Mouse (Mus musculus) forebrain, postnatal 0 days (tissue): ENCODE measurements at regions not wholly inside any gene's neighbourhood (a gene's known extent, or its start where the extent isn't known, plus 50 kb on each side); places are given as distances from the start of the nearest gene placed in this dataset.

ENCODE experiments used
- ATAC-seq: fragments of 200-750 bp; cut with Nextera tagmentation; 2 replicates; pipeline ENCODE4 v1.8.0; 2017; ENCODE audit warnings: mild to moderate bottlenecking, moderate library complexity
- DNase-seq: peaks from one replicate; pipeline ENCODE4 v3.0.0-alpha.2; 2015
- H3K27ac ChIP-seq: fragments of 300-500 bp; sonication (generic); 2 replicates; pipeline ENCODE4 v1.5.1; 2014; ENCODE audit warnings: low read depth, mild to moderate bottlenecking, antibody characterized with exemption, low read length, moderate library complexity, mixed read lengths
- H3K27me3 ChIP-seq: fragments of 300-500 bp; sonication (generic); 2 replicates; pipeline ENCODE4 v1.6.1; 2014; ENCODE audit warnings: mild to moderate bottlenecking, low read length, mixed read lengths; ENCODE audit not compliant: insufficient read depth
- H3K36me3 ChIP-seq: fragments of 300-500 bp; sonication (generic); 2 replicates; pipeline ENCODE4 v1.6.1; 2014; ENCODE audit warnings: mild to moderate bottlenecking, moderate library complexity; ENCODE audit not compliant: insufficient read depth
- H3K4me1 ChIP-seq: fragments of 300-500 bp; sonication (generic); 2 replicates; pipeline ENCODE4 v1.6.1; 2014; ENCODE audit warnings: antibody characterized with exemption; ENCODE audit not compliant: insufficient read depth
- H3K4me2 ChIP-seq: fragments of 300-500 bp; sonication (generic); 2 replicates; pipeline ENCODE4 v1.6.1; 2014; ENCODE audit warnings: low read depth, mild to moderate bottlenecking, moderate library complexity
- H3K4me3 ChIP-seq: fragments of 300-500 bp; sonication (generic); 2 replicates; pipeline ENCODE4 v1.5.1; 2014; ENCODE audit warnings: low read depth, low read length, mixed read lengths
- H3K9ac ChIP-seq: fragments of 300-500 bp; sonication (generic); 2 replicates; pipeline ENCODE4 v1.6.1; 2014; ENCODE audit warnings: mild to moderate bottlenecking
- H3K9me3 ChIP-seq: fragments of 300-500 bp; sonication (generic); 2 replicates; pipeline ENCODE4 v1.6.1; 2016; ENCODE audit warnings: low read length
- CTCF ChIP-seq: sonication (generic); IDR thresholded peaks from 2 replicates; pipeline ENCODE4 v1.5.1; 2016; ENCODE audit warnings: antibody characterized with exemption, control low read depth, low read depth
- WGBS: fragments of 180-500 bp; shearing (Covaris S2); extraction: QIAGEN DNeasy Blood & Tissue Kit; methylation state at CpG from one replicate; pipeline ENCODE4 v1.1.7; 2014; 5-methylcytosine and 5-hydroxymethylcytosine counted together

GRCm38 (mm10) chr16:29813411-29814038, 234.4 kb downstream of the Opa1 start:
- peak; percentile 85 for ATAC-seq
- peak overlapping the region; percentile 97 for H3K9ac ChIP-seq
- peak; percentile 87 for DNase-seq
- peaks cover 8% of the 10 kb centered on the region for H3K4me1 ChIP-seq
- H3K9me3 ChIP-seq = no peaks in the 10 kb centered on the region
- WGBS = 6% methylated on average over 31 of the region's 31 CpGs
- H3K4me2 ChIP-seq = peak overlapping the region; percentile 99
- no peak for TF ChIP-seq CTCF
- peak overlapping the region; percentile 90 for H3K27ac ChIP-seq
- H3K36me3 ChIP-seq = no peaks in the 10 kb centered on the region
- H3K27me3 ChIP-seq = no peaks in the 10 kb centered on the region
- H3K4me3 ChIP-seq = peak overlapping the region; percentile 52

GRCm38 (mm10) chr16:29814039-29814438, 234.9 kb downstream of the Opa1 start:
- peak overlapping the region; percentile 99 for H3K4me2 ChIP-seq
- H3K9me3 ChIP-seq = no peaks in the 10 kb centered on the region
- H3K4me1 ChIP-seq = peaks cover 8% of the 10 kb centered on the region
- H3K27ac ChIP-seq = peak overlapping the region; percentile 90
- H3K36me3 ChIP-seq = no peaks in the 10 kb centered on the region
- H3K9ac ChIP-seq = peak overlapping the region; percentile 97
- no peaks in the 10 kb centered on the region for H3K27me3 ChIP-seq
- ATAC-seq (peak; percentile 89), DNase-seq (peak; percentile 86)
- peak overlapping the region; percentile 52 for H3K4me3 ChIP-seq
- TF ChIP-seq CTCF = peak; percentile 63
- under 1% methylated on average over 32 of the region's 32 CpGs for WGBS

GRCm38 (mm10) chr16:29814655-29815054, 235.5 kb downstream of the Opa1 start:
- H3K27me3 ChIP-seq = no peaks in the 10 kb centered on the region
- 73% methylated on average over 2 of the region's 2 CpGs for WGBS
- DNase-seq = no peak
- peaks cover 8% of the 10 kb centered on the region for H3K4me1 ChIP-seq
- H3K9ac ChIP-seq = no peak overlapping the region
- TF ChIP-seq CTCF = no peak
- no peaks in the 10 kb centered on the region for H3K9me3 ChIP-seq
- no peaks in the 10 kb centered on the region for H3K36me3 ChIP-seq
- no peak overlapping the region for H3K4me3 ChIP-seq
- ATAC-seq = no peak
- peak overlapping the region; percentile 99; the same call in 1 of the 2 replicates for H3K4me2 ChIP-seq
- H3K27ac ChIP-seq = 0 out of 2 replicates have a peak overlapping the region, but pooled peaks have one; percentile 90

GRCm38 (mm10) chr16:29815200-29815599, 236.1 kb downstream of the Opa1 start:
- peaks cover 8% of the 10 kb centered on the region for H3K4me1 ChIP-seq
- H3K9ac ChIP-seq = no peak overlapping the region
- DNase-seq (no peak), ATAC-seq (no peak)
- TF ChIP-seq CTCF = no peak
- no peak overlapping the region for H3K27ac ChIP-seq
- H3K4me3 ChIP-seq = no peak overlapping the region
- no peaks in the 10 kb centered on the region for H3K36me3 ChIP-seq
- WGBS = 70% methylated on average over 2 of the region's 2 CpGs
- H3K9me3 ChIP-seq = no peaks in the 10 kb centered on the region
- no peak overlapping the region for H3K4me2 ChIP-seq
- no peaks in the 10 kb centered on the region for H3K27me3 ChIP-seq

GRCm38 (mm10) chr16:29815632-29816337, 236.7 kb downstream of the Opa1 start:
- DNase-seq (no peak), ATAC-seq (no peak)
- Histone ChIP-seq H3K4me3 (no peak overlapping the region), H3K9me3 (no peaks in the 10 kb centered on the region), H3K4me2 (no peak overlapping the region), H3K9ac (no peak overlapping the region), H3K4me1 (peaks cover 8% of the 10 kb centered on the region), H3K36me3 (no peaks in the 10 kb centered on the region), H3K27ac (no peak overlapping the region), H3K27me3 (no peaks in the 10 kb centered on the region)
- no peak for TF ChIP-seq CTCF
- WGBS = 87% methylated on average over 10 of the region's 10 CpGs

- no peak overlapping the region for H3K27ac ChIP-seq
- WGBS = 44% methylated on average over 10 of the region's 10 CpGs
- ATAC-seq (no peak), DNase-seq (peak; percentile 24)
- H3K36me3 ChIP-seq = no peaks in the 10 kb centered on the region
- H3K9ac ChIP-seq = no peak overlapping the region
- no peaks in the 10 kb centered on the region for H3K9me3 ChIP-seq
- no peak overlapping the region for H3K4me2 ChIP-seq
- TF ChIP-seq CTCF = no peak
- peaks cover 8% of the 10 kb centered on the region for H3K4me1 ChIP-seq
- no peak overlapping the region for H3K4me3 ChIP-seq
- H3K27me3 ChIP-seq = no peaks in the 10 kb centered on the region
Observed at GRCm38 (mm10) chr16:29816681-29817369, 237.7 kb downstream of the Opa1 start.

- no peaks in the 10 kb centered on the region for H3K27me3 ChIP-seq
- H3K4me1 ChIP-seq = no peaks in the 10 kb centered on the region
- no peaks in the 10 kb centered on the region for H3K9me3 ChIP-seq
- no peak overlapping the region for H3K9ac ChIP-seq
- no peak overlapping the region for H3K4me2 ChIP-seq
- H3K36me3 ChIP-seq = no peaks in the 10 kb centered on the region
- DNase-seq (no peak), ATAC-seq (no peak)
- 55% methylated on average over 7 of the region's 7 CpGs for WGBS
- H3K27ac ChIP-seq = no peak overlapping the region
- TF ChIP-seq CTCF = no peak
- H3K4me3 ChIP-seq = no peak overlapping the region
Observed at GRCm38 (mm10) chr16:29818807-29819440, 239.8 kb downstream of the Opa1 start.
